Mouse (Mus musculus): Measurements from ENCODE around the gene Wdr73.

The Wdr73 gene

DNA sequence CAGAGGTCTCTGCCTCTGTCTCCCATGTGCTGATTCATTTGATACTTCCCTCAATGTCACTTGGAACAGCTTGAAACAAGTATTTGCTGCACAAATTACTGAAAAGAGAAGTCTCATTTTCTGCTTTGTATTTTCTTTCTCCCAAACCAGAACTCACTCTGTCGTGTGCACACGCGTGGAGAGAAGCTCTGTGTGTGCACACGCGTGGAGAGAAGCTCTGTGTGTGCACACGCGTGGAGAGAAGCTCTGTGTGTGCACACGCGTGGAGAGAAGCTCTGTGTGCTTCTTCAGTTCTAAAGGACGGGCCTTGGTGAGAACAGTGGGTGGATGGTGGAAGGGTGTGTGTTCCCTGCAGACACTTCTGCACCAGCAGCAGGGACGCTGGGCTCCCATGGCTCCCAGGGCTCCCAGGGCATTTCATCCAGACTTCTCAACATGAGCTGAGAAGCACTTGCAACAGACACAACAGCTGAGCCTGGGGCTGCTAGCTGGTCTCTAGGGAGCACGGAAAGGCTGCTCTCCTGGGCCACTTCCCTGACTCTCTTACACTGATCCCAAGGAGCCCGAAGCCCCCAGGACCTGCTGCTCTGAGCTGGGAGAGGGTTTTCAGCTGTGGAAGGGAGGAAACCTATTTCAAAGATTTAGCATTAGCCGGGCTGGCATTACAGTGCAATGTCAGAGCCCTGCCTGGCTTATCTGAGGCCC, 6.1 kb downstream of the Wdr73 start:
- DNase-seq (ENCODE audit: low spot score in 2 of 2) = no peak

DNA sequence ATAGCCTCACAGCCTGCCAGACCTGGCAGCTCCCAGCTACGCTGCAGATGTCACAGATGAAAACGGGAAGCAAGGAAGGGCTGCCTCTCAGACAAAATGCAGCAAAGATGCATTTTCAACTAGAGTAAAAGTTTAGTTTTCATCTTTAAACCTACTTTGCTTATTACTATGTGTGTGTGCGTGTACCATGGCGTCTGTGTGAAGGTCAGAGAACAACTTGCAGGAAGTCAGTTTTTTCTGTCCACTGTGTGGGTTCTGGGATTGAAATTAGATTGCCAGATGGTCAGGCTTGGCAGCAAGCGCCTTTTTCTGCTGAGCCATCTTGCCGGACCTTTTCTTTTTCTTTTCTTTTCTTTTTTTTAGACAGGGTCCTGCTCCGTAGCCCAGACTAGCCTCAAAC, 6.9 kb downstream of the Wdr73 start:
- DNase-seq (ENCODE audit: low spot score in 2 of 2) = no peak

DNA sequence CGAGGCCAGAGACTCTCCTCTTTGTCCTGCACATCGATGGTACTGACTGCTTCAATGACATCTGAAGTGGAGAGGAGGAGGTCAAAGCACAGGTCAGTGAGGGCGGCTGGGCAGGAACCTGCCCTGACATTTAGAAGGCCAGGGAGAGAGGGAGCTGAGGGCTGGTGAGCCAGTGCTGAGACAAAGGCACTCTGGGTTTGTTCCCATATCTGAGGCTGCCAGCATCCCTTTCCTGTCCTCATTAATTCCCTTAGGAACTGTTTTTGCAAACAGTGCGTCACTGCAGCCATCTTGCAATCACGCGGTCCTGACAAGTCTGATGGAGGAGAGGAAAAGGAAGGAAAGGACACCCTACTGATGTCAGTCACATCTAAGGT, 7.3 kb downstream of the Wdr73 start:
- DNase-seq (ENCODE audit: low spot score in 2 of 2) = no peak

DNA sequence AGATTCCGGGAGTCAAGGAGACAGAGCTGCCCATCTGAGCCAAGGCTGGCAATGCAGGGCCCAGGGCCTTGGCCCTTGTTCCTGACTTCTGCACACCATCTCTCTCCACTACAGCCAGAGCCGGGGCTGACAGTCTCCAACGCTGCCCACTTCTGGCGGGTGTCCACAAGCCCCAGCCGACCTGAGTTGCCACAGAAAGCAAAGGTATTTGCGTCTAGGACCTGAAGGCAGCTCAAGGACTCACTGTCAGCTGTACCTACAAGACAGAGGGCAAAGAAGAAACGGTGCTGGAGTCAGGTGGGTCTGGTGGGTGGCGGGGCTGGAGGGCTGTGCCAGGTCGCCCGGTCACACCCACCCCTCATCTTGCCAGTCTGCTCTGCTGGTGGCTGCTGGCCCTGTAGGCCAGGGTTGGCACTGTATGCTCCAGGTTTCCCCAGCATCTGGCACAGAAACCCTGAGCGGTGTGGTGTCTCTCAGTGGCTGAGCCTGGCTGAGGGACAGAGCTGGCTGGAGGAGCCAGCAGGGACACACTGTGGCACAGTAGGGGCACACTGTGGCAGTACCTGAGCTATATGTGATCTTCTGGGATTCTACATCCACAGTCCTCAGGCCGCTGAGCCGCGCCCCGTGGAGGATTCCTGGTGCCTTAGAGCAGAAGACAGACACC, 7.8 kb downstream of the Wdr73 start:
- DNase-seq (ENCODE audit: low spot score in 2 of 2) = no peak

DNA sequence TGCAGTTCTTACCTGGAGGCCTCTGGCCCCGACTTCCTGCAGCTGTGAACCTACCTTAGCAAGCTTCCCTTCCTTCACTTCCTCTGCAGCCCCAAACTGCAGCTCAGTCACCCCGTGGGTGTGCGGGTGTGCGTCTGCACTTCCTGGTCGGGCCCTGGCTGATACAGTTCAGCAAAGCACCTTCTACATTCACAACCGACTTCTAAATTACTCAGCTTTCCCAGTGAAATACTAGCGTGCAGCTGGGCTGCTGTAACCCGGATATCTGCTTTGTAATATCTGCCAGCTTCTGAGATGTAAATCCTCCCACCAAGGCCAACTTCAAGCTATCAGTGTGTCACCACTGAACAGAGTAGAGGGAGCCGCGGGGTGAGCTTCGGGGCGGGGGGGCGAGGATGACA, 11.2 kb downstream of the Wdr73 start:
- no peak for DNase-seq (ENCODE audit: low spot score in 2 of 2)

DNA sequence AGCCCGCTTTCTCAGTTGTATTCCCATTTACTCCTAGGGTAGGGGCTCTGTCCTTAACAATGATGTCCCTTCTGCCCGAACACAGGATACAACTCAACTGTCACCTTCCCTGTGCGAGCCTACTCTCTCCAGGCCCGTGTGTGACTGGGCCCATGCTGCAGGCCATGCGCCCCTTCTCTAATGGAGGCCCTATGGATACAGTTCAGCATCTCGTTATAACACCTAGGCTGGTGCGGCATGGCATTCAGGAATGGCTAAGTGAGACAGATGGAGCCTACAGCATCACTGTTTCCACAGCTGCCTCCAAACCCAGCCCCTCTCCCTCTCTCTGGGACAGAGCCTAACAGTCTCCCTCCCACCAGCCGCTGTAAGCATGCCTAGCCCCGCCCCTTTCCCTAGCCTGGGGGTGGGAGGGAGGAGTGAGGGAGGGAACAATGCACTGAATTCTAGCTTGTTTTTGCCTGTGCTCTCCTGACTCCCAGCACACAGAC, 12.0 kb downstream of the Wdr73 start:
- DNase-seq (ENCODE audit: low spot score in 2 of 2) = peak in 1 of 2 experiments; percentile 34

DNA sequence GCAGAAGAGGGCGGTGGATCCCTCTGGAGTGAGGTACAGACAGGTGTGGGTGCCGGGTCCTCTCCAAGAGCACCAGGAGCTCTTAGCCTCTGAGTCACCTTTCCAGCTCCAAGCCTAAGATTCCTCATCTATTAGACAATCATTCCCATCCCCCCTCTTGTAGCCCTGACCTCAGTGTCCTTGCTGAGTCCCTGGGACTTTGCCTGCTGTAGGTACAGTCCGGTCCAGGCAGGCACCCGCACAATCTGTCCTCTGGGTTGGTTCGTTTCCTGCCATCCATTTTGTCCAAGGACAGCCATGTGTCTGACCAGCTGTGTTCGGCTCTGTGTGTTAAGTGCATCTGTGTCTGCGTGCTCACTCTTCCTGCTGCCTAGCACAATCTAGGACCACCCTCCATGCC, 12.5 kb downstream of the Wdr73 start:
- DNase-seq (ENCODE audit: low spot score in 2 of 2) = no peak

DNA sequence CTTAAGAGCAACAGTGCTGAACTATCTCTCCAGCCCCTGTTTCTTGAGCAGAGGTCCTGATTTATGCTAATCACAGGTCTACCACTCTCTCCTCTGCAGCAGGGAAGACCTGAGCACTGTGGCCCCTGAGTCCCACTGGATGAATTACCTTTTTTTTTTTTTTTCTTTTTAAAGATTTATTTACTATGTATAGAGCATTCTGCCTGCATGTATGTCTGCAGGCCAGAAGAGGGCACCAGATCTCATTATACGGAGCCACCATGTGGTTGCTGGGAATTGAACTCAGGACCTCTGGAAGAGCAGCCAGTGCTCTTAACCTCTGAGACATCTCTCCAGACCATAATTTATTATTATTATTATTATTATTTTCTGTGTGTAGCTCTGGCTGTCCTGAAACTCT, 15.4 kb downstream of the Wdr73 start:
- no peak for DNase-seq (ENCODE audit: low spot score in 2 of 2)

DNA sequence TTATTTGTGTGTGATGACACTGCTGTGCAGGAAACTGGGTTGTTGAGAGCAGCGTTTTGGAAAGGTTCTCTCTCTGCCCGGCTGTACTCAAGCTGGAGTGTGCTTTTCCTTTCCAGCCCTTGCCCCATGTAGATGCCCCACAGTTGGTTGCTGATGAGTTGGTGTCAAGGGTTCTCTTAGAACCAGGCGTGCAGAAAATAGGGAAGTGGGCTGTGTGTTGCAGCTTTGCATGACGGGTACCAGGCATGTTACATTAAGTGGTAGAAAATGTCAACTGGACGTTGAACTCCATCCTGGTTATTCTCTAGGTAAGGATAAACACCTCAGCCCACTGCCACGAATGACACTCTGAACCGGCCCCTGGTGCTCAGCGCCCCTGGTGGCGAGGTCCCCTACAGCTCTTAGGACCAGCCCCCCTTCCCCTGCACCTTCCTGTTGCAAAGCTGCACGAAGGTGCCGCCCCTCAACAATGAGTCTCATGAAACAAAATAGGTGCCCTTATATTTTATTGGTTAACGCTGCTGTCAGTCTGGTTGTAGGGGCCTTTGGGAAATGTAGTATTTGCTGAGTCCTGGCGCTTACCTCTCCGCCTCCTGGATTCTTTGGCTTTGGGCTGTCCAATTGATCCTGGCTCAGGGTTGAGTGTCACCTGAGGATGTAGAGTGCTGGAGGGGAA, 18.1 kb downstream of the Wdr73 start:
- DNase-seq (ENCODE audit: low spot score in 2 of 2) = peak; percentile 69 to 70

DNA sequence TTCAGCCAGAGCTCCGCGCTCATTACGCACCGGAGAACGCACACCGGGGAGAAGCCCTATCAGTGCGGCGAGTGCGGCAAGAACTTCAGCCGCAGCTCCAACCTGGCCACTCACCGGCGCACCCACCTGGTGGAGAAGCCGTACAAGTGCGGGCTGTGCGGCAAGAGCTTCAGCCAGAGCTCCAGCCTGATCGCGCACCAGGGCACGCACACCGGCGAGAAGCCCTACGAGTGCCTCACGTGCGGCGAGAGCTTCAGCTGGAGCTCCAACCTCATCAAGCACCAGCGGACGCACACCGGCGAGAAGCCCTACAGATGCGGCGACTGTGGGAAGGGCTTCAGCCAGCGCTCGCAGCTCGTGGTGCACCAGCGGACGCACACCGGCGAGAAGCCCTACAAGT, 25.3 kb downstream of the Wdr73 start:
- DNase-seq (ENCODE audit: low spot score in 2 of 2) = no peak

DNA sequence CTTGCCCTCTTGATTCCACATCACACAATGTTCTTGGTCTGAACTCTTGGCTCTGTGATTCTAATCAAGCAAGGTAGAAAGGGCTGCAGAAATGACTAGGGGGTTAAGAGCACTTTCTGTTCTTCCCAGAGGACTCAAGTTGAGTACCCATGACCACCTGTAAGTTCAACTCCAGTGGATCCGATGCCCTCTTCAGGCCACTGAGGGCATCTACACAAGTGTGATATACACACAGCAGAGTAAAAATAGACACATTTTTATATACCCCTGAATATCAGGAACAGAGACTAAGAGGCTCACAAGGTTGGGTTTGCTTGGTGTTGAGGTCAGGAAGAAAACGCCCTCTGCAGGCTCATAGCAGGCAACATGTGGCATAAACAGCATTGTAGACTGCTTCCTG, 27.4 kb downstream of the Wdr73 start:
- no peak for DNase-seq (ENCODE audit: low spot score in 2 of 2)

DNA sequence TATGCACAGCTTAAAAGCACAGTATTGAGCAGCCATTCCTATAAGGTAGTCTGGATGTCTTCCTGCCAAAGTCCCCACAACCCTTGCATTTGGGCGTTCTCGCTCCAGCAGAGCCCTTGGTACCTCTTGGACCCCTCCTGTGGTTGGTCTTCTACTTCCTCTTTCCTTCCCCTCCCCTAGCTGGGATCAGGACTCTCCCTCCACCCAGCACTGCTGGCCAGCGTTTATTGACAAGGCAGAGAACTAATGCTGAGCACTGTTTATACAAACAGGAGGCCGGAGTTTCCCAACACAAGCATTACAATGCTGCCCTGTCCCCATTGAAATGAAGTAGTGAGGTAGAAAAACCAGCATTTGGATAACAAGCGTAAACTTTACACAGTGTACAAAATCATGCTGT, 28.0 kb downstream of the Wdr73 start:
- DNase-seq (ENCODE audit: low spot score in 2 of 2) = no peak

DNA sequence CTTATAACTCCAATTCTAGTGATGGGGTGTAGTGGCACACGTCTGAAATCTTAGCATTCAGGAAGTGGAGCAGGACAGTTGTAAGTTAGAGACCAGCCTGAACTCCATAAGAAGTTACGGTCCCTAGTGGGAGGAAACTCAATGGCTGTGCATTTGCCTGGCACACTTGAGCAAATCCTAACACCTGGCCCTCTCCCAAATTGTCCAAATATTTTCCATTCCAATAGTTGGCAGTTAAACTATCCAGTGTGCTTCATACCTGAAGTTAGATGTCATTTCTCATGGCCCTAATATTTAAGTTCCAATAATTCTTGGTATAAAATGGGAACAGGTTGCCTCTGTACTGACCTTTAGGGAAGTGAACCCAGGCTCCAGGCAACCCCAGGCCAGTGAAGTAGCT, 32.4 kb downstream of the Wdr73 start:
- no peak for DNase-seq (ENCODE audit: low spot score in 2 of 2)

DNA sequence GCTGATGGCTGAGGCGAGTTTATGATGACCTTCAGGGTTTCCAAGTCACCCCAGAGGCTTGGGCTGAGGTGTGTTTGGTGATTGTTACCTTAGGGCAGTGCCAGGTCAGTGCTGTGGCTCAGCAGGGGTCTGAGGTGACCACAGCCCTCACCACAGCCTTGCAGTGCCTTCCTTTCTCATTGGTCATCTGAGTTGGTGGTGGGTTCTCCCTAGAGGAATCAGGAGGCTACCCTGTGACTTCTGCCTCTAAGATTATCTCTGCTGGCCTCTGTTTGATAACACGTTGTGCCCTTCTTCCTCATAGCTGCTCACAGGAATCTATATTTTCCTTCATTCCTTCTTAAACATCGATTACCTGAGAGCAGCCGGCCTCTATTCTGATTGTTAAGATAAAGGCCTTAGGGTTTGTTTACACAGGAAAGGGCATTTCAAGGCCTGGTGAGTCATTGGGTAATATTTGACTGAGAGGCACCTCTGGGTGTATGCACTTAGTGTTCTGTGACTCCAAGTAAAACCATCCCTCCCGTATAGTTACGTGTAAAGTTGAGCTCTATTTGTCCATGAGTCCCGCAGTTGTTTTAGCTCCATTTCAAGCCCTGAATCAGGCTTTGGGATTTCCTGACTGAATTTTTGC, 34.4 kb downstream of the Wdr73 start:
- no peak for DNase-seq (ENCODE audit: low spot score in 2 of 2)

DNA sequence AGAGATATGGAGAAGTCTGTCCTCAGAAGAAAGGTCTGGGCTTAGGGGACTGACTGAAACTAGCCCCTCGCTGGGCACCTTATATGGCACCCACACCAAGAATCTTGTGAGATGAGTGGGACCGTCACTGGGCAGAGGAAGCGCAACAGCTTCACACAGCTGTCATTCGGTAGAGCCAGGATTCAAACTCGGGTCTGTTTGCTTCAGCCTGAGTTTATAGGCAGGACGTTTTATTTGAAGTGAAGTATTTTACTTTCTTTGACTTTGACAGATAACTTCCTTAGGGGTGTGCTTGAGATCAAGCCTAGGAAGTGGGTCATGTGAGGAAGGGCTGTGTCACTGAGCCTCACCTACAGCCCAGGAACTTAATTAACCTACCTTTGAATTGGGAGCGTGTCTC, 35.5 kb downstream of the Wdr73 start:
- DNase-seq (ENCODE audit: low spot score in 2 of 2) = no peak

DNA sequence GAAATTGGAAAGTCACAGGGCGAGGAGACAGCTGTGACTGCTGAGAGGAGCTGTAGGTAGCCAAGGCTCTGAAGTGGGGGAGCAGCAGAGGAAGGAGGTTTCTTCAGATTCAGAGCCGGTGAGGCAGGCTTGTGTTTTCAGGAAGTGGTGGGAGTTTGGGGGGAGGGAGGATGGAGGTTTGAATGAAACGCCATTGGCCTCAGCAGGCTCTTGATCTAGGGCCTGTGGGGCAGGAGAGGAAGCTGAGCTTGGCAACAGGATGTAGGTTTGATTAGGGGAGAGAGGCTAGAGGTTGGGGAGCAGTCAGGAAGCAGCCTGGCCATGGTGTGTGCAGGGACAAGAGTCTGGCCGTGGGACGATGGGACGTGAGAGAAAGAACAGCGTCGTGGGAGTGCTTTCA, 36.2 kb downstream of the Wdr73 start:
- DNase-seq (ENCODE audit: low spot score in 2 of 2) = peak in 1 of 2 experiments; percentile 42

DNA sequence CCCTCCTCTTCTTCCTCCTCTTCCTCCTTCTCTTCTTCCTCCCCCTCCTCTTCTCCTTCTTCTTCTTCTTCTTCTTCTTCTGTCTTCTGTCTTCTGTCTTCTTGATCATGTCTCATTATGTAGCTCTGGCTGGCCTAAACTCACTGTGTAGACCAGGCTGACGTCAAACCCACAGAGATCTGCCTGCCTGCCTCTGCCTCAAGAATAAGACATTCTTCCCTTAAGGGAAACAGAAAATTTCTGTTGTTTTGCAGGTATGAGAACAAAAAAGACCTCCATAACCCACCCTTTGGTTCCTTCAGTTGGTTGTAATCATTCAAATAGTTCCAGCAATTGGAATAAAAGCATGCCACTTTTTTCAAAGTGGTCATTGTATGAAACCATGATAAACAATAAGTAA, 36.9 kb downstream of the Wdr73 start:
- DNase-seq (ENCODE audit: low spot score in 2 of 2) = no peak

DNA sequence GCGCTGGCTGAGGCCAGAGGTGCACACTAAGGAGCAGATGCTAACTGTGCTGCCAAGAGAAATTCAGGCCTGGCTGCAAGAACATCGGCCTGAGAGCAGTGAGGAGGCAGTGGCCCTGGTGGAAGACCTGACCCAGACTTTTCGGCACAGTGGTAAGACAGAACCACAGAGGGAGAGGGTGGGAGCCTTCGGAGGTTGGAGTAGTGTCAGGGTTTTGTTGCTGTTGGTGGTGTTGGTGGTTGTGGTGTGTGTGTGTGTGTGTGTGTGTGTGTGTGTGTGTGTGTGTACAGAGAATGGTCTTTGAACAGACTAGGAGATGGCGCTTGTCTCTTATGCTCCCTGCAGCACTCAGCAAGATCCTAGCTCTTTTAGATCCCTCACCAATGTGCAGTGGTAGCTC, 37.5 kb downstream of the Wdr73 start:
- DNase-seq (ENCODE audit: low spot score in 2 of 2) = no peak

DNA sequence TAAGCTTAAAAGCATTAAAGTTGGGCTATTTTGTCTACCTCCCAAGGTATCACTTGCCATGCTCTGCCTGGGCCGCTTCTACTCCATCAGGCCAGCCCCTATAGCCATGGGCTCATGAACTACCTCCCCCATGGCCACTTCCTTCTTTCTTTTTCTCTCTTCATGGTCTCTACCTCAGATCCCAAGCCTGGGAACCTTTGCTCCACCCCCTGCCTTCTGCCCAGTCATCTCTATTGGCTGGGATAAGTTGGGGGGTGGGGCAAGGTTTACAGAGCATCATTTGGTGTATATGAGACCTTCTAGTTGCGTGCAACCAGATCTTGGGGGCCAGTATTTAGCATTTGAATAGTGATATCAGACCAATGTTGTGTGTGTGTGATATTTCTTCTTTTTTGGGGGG, 38.6 kb downstream of the Wdr73 start:
- DNase-seq (ENCODE audit: low spot score in 2 of 2) = no peak

DNA sequence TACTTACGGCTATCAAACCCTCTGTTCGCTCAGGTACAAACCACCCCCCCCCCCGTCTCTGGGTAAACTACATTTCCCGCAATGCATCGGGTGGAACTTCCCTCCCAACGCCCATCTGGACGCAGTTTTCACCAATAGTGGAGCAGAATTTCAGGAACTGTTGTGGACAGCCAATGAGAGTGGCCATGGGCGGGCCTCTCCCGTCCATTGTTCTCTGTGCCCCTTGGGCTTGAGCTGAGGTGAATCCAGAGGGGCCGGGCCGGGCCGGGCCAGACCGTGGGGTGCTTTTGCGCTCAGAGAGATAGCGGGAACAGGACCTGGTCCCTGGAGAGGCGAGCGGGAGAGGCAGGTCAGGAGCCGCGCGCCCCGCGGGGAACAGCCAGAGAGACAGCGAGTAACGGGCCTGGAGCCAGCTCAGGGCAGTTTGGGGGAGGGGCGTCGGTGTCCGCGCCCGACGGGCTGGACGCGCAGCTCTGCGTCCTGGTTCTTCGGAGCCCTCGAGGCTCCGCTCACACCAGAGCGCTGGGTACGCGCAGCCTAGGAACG, 40.3 kb downstream of the Wdr73 start, which contains the start of gene Zscan2:
TSS of gene Zscan2 (plus strand) at position 192 of the 546 bp plus-strand sequence.
- DNase-seq (ENCODE audit: low spot score in 2 of 2) = peak; percentile 90 to 94

DNA sequence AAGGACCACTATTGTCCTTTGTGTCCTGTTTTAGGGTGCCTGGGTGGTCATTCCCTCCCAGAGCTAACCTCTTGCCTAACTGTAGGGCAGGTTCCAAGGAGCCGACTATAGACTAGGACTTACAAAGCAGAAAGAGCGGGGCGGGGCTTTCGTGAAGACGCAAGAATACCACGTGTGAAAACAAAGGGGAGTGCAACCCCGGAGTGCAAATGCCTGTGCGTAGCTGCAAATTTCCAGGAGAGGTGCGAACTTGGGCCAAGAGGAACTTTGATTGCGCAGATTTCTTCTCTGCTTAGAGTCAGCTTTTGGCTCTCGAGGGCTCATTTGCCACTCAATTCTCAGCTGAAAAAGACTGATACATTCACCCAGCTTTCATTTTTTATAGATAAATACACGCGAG, 40.8 kb downstream of the Wdr73 start:
- peak; percentile 41 to 56 for DNase-seq (ENCODE audit: low spot score in 2 of 2)

DNA sequence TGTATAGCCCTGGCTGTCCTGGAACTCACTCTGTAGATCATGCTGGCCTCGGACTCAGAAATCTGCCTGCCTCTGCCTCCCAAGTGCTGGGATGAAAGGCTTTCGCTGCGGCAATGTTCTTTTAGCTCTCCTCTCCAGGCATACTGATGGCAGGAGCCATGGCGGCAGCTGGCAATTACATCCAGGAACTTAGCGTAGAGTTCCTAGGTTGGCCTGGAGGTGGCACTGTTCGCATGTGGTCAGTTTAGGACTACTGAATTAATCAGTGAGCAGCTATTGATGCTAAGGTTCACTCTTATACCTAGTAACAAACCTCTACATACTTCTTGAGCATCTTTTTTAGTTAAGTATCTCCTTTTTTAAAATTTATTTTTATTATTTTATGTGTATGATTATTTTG, 43.9 kb downstream of the Wdr73 start:
- peak; percentile 84 to 85 for DNase-seq (ENCODE audit: low spot score in 2 of 2)
